Mouse (Mus musculus) kidney, adult 2 months (tissue): ENCODE data around the gene Gm8909. TPM values are rescaled to one million over a fixed set of nuclear protein-coding genes. Genes with fewer than 3 reads are reported as not detected.

ENCODE experiments used
- DNase-seq: peaks from one replicate; pipeline ENCODE4 v3.0.0; 2021
- H3K27ac ChIP-seq: fragments of 200-500 bp; 2 replicates; pipeline ENCODE4 v1.5.1; 2012; ENCODE audit warnings: low read depth, low read length, control low read depth, inconsistent platforms; ENCODE audit not compliant: insufficient read depth
- H3K27me3 ChIP-seq: fragments of 200-500 bp; replicated peaks from 2 replicates; pipeline ENCODE4 v1.6.1; 2012; ENCODE audit warnings: mild to moderate bottlenecking, moderate library complexity, low read length, inconsistent platforms; ENCODE audit not compliant: control insufficient read depth, insufficient read depth
- H3K36me3 ChIP-seq: fragments of 200-500 bp; 2 replicates; pipeline ENCODE4 v1.6.1; 2012; ENCODE audit warnings: mild to moderate bottlenecking, moderate library complexity, low read length, inconsistent platforms; ENCODE audit not compliant: control insufficient read depth, insufficient read depth
- H3K4me1 ChIP-seq: fragments of 200-500 bp; 2 replicates; pipeline ENCODE4 v1.6.1; 2011; ENCODE audit warnings: low read length; ENCODE audit not compliant: control insufficient read depth, insufficient read depth
- H3K4me3 ChIP-seq: fragments of 200-500 bp; 2 replicates; pipeline ENCODE4 v1.5.1; 2011; ENCODE audit warnings: mild to moderate bottlenecking, low read depth, low read length, control low read depth; ENCODE audit not compliant: insufficient read depth
- CTCF ChIP-seq: fragments of 200-500 bp; conservative IDR thresholded peaks from 2 replicates; pipeline ENCODE4 v1.5.1; 2011; ENCODE audit warnings: low read depth, mild to moderate bottlenecking, control low read depth, low read length, moderate library complexity, mixed read lengths; ENCODE audit not compliant: insufficient read depth, insufficient read length
- POLR2A ChIP-seq: fragments of 200-500 bp; IDR thresholded peaks from one replicate; pipeline ENCODE4 v1.6.1; 2011; ENCODE audit warnings: low read depth, low read length, control low read depth
- WGBS: fragments of 180-500 bp; shearing (Covaris S2); methylation state at CpG from one replicate; pipeline ENCODE4 v1.1.7; 2018; 5-methylcytosine and 5-hydroxymethylcytosine counted together
- polyA plus RNA-seq: library from polyadenylated mRNA; depleted of rRNA; stranded (reverse); fragments of >200 nt; gene quantifications from 2 replicates; pipeline ENCODE4 v1.2.3, GENCODE M21; 2012; rRNA removed

Gene Gm8909
- polyA plus RNA-seq = 0.14 TPM in 1 of 2 replicates, not detected in the other

DNA sequence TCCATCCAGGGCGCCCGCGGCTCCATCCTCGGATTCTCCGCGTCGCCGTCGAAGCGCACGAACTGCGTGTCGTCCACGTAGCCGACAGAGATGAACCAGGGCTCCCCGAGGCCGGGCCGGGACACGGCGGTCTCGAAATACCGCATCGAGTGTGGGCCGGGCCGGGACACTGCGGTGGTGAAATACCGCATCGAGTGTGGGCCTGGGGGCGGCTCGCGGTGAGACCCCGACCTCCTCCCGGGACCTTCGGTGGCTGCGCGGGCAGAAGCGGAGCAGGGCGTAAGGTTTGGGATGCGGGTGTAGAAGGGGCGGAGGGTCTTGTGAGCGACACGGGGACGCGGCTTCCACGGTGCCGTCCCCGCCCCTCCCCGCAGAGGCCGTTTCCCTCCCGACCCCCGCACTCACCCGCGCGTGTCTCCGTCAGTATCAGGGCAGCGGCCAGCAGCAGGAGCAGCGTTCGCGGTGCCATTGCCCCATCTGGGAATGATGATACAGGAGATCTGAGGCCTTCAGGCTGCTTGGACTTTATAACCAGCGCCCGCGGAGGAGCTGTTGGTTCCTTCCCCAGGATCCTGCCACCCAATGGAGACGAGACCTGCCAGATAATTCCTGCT lies at the start of gene Gm8909:
TSS of gene Gm8909 (minus strand) at position 499 of the 614 bp plus-strand sequence.
- H3K36me3 ChIP-seq = no peaks in the 10 kb centered on the region
- peaks cover 3% of the 10 kb centered on the region; the same call in 1 of the 2 replicates for H3K27me3 ChIP-seq
- H3K27ac ChIP-seq = no peak within 1 kb of the TSS
- H3K4me1 ChIP-seq = 0 out of 2 replicates have a peak, but pooled peaks cover 2% of the 10 kb centered on the region
- peak; percentile 14 for DNase-seq
- WGBS = 3% methylated on average over 63 of the region's 63 CpGs
- peak within 1 kb of the TSS; percentile 67 for H3K4me3 ChIP-seq
- TF ChIP-seq CTCF = no peak
- no peak for TF ChIP-seq POLR2A

DNA sequence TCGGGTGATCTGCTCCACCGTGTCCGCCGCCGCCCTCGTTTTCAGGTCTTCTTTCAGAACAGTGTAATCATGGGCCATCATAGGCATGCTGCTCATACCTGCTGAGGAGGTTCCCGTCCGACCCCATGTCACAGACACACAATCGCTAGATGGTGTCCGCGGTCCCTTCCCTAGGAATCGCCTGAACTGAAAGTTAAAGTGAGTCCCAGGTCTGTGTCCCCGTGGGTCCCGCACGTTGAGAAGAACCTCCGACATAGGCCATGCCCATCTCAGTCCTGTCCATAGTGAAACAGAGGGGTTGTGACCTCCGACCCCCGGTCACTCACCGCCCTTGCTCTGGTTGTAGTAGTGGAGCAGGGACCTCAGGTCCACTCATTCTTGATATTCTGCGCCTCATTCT lies 47.2 kb upstream of the Gm8909 start:
- Histone ChIP-seq H3K27me3 (no peaks in the 10 kb centered on the region), H3K4me3 (no peak overlapping the region)
- 3% methylated on average over 20 of the region's 20 CpGs for WGBS

DNA sequence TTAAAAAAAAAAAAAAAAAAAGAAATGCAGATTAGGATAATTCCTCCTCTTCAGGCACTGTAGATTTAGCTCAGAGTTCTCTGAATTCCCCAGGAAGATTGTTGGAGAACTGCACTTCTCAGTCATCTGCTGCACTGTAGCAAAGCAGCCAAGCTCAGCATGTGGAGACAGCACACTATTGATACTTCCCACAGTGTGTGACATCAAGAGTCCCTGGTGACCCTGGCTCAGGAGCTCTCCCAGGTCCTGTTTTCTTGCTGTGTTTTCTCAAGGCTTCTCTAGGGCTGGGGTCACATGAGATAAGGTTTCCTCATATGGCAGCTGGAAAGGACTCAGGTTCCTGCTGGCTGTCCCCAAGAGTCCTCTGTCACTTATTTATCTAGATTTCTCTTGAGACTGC lies 38.5 kb upstream of the Gm8909 start:
- TF ChIP-seq POLR2A (no peak), CTCF (no peak)
- DNase-seq = no peak
- Histone ChIP-seq H3K4me3 (no peak overlapping the region), H3K27ac (no peak overlapping the region), H3K36me3 (no peaks in the 10 kb centered on the region), H3K4me1 (no peaks in the 10 kb centered on the region), H3K27me3 (no peaks in the 10 kb centered on the region)

More for the DNA sequence above, 47.2 kb upstream of the Gm8909 start:
- no peak for TF ChIP-seq POLR2A
- no peak for TF ChIP-seq CTCF
- Histone ChIP-seq H3K36me3 (no peaks in the 10 kb centered on the region), H3K4me1 (no peaks in the 10 kb centered on the region), H3K27ac (no peak overlapping the region)
- DNase-seq = no peak

DNA sequence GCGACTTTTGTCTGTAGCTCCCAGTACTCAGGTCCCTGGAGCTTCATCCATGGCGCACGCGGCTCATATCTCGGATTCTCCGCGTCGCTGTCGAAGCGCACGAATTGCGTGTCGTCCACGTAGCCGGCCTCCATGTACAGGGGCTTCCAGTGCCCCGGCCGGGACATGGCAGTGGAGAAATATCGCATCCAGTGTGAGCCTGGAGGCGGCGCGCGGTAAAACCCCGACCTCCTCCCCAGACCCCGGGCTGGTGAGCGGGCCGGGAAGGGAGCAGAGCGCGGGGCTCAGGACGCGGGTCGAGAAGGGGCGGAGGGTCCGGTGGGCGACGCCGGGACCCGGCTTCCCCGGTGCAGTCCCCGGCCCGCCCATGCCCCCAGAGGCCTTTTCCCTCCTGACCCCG lies 37.5 kb upstream of the Gm8909 start:
- Histone ChIP-seq H3K27me3 (no peaks in the 10 kb centered on the region), H3K36me3 (no peaks in the 10 kb centered on the region), H3K4me3 (peak overlapping the region; percentile 64), H3K4me1 (no peaks in the 10 kb centered on the region), H3K27ac (no peak overlapping the region)
- under 1% methylated on average over 41 of the region's 41 CpGs for WGBS
- no peak for TF ChIP-seq POLR2A
- no peak for TF ChIP-seq CTCF
- no peak for DNase-seq

DNA sequence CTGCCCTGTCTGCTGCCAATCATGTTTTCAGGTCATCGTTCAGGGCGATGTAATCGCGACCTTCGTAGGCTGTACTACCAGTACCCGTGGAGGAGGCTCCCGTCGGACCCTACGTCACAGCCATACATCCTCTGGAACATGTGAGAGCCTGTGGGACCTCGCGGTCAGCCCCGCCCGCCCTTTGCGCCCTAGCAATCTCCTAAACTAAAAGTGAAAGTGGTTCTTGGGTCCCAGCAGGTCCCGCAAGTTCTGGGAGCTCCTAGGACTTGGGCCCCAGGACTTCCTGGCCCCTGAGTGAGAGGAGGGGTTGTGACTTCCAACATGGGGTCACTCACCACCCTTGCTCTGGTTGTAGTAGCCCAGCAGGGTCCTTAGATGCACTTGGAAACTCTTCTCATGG lies 37.1 kb upstream of the Gm8909 start:
- DNase-seq = peak; percentile 24
- peak overlapping the region; percentile 64 for H3K4me3 ChIP-seq
- no peaks in the 10 kb centered on the region for H3K4me1 ChIP-seq
- no peak overlapping the region for H3K27ac ChIP-seq
- TF ChIP-seq POLR2A (no peak), CTCF (no peak)
- H3K36me3 ChIP-seq = no peaks in the 10 kb centered on the region
- 1% methylated on average over 15 of the region's 15 CpGs for WGBS
- H3K27me3 ChIP-seq = no peaks in the 10 kb centered on the region

DNA sequence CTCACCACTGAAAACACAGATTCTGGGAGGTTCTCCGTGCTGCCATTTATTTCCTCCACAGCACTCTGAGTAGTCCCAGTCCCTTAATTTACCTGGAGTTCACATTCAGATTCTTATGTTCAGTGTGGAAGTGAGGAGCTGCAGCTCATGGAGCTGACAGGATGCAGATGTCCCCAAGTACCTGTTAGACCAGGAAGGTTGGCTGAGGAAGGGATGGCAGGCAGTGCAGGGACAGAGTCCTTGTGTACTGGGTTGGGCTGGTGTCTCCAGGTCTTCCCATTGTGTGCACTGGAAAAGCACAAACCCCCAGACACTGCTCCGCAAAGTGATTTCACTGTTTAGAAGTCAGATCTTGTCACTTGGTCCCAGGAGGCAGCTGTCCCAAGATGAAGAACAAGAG lies 33.5 kb upstream of the Gm8909 start:
- H3K36me3 ChIP-seq = no peaks in the 10 kb centered on the region
- 82% methylated on average over 2 of the region's 2 CpGs for WGBS
- no peak overlapping the region for H3K4me3 ChIP-seq
- TF ChIP-seq POLR2A = no peak
- TF ChIP-seq CTCF = no peak
- H3K4me1 ChIP-seq = no peaks in the 10 kb centered on the region
- H3K27me3 ChIP-seq = no peaks in the 10 kb centered on the region
- no peak for DNase-seq
- no peak overlapping the region for H3K27ac ChIP-seq

DNA sequence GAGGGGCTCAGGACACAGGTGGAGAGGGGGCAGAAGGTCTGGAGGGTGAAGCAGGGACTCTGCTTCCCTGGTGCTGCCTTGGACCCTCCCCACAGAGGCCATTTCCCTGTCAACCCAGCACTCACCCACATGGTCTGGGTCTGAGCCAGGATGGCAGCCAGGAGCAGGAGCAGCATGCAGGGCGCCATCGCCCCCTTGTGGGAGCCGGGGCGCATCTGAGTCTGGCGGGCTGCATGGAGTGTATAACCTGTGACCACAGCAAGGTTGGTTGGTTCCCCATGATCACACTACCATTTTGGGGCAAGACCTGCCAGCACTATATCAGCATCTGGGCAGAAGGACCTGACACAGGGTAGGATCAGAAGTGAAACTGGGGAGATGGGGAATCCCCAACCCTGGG lies 30.0 kb upstream of the Gm8909 start:
- peak; percentile 34; the same call in 1 of the 2 replicates for TF ChIP-seq CTCF
- TF ChIP-seq POLR2A = no peak
- Histone ChIP-seq H3K27ac (no peak overlapping the region), H3K36me3 (no peaks in the 10 kb centered on the region), H3K27me3 (no peaks in the 10 kb centered on the region), H3K4me3 (no peak overlapping the region), H3K4me1 (no peaks in the 10 kb centered on the region)
- WGBS = 18% methylated on average over 5 of the region's 5 CpGs
- DNase-seq = no peak
